Mouse (Mus musculus): ENCODE measurements around the gene Mrpl41.

Mrpl41 gene

DNA sequence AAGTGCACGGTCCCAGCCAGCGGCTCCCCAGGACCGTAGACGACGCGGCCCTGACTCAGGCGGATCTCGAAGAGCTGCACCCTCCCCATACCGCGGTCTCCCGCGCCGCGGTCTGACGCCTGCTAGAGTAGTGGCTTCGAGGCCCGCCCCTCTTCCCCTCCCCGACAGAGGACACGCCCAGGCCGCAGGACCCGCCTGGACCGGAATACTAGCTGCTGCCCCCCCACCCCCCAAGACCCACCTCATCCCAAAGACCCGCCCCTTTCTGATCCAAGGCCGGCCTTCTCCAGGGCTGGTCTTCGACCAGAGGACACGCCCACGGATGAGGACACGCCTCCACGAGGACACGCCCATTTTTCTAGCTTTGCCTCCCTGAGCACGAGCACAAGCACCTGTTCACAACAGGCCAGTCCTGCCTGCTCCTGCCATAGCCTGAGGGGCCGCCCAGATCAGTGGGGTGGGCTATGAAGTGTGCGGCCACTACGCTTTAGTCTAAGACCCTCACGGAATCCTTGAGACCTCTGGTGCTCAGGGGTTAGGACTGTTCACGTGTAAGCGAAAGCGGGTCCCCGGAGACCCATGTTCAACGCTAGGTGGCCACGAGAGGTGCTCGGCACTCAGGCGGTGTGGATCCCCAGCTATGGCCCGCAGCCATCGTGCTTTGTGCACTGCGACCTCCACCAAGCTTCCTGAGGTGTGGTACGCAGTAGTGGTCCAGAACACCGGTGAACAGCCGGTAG, 39.7 kb downstream of the Mrpl41 start, which contains the start of gene Arrdc1:
Arrdc1 (minus strand) TSS at position 196 of the 740 bp plus-strand sequence.
- peak; percentile 91 to 97 for DNase-seq (ENCODE audit: low read depth in 2 of 2, low spot score in 2 of 2)

DNA sequence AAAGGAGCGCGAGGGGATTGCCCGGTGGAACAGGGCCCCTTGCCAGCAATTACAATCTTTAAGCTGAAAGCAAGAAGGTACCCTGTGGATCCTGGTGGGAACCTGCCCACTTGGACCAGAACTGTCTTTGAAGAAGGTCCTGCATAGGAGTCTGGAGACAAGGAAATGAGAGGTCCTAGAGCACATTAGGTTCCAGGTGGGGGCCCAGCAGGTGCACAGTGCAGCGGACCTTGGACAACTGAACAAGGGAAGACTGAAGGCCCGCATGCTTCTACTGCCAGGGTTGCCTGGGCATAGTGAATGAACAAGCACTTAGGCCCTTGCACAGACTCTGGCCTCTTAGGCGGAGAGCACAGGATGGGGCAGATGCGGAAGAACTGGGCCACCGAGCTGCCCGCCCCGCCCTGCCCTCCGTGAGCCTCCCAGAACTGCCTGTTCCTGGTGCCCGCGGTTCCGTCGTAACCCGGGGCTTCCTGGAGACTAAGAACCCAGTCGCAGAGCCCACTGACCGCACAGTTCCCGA, 40.4 kb downstream of the Mrpl41 start:
- DNase-seq (ENCODE audit: low read depth in 2 of 2, low spot score in 2 of 2), result peak in 1 of 2 experiments; percentile 14

DNA sequence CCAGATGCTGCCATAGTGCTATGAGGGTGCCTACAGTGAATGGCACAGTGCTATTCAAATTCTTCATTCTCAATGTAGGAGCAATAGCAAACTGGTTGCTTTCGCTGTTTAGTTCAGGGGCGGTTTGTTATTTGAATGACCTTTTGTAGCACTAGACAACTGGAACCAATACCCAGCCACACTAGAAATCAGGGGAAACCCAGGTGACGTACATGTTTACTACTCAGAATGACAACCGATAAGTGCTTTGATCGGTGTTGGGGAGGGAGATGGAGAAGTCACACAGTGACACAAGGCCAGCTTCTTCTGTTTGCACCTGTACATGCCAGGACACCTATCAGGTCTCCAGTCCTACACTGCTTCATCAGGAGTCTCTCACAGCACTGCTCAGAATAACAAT, 45.3 kb downstream of the Mrpl41 start:
- DNase-seq (ENCODE audit: low read depth in 2 of 2, low spot score in 2 of 2), result no peak

DNA sequence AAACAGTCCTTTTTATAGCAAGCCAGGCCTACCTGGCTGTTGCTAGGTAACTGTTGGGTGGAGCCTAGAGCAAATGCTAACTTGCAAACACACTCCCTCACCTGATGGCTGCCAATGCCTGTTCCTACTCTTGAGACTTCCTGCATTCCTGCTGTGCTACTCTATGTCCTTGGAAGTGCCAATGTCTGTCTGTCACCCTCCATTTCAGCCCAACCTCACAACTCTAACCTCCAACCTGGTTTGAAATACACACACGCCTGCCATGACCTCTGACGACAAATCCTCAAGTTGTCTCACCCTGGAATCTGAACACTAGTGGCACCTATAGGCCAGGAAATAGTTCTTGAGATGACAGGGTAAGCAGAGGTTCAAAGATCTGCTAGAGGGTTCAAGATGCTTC, 45.8 kb downstream of the Mrpl41 start:
- no peak for DNase-seq (ENCODE audit: low read depth in 2 of 2, low spot score in 2 of 2)

DNA sequence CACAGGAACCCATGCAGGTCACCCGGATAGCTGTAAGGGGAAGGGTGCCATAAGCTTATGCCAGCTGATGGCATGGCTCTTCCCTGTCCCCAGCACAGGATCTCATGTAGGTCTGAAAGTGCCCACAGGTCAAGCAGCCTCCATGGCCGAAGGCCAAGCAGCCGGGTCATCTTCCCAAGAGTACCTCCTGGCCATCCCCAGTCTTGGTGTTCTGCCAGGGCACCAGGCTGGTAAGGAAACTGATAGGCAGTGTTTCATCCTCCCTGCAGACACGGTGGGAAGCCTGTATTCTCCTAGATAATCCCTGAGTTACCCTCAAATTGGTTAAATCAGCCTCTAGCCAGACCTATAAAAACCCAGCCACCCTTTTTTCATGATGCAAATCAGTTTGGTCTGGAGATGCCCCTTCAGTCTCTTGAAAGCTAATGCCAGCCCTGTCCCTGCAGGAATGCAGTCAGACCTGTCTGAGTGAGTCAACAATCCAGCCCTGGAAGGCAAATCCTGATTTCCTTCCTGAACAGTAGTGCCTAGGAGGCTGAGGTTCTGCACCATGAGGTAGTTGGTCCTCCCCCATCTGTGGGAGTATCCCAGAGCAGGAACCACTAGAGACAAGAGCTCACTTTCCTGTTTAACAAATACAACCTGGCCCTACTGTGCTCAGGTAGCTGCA, 47.0 kb downstream of the Mrpl41 start:
- DNase-seq (ENCODE audit: low read depth in 2 of 2, low spot score in 2 of 2), result no peak

DNA sequence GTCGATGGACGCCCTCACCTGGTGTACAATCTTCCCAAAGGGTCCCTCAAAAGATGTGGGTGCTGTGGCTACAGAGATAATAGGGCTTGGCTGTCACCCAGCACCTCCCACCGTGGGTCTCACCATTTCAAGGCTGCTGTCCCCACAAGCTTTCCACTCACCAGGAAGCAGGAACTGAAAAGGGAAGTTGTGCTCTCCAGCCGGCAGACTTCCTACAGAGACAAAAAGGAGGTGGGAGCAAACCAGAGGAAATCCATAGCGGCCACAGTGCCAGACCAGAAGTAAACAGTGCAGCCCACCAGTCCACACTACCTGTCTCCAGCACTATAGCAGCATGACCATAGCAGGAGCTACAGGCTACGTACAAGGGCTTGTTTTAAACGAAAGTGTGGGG, 47.9 kb downstream of the Mrpl41 start:
- no peak for DNase-seq (ENCODE audit: low read depth in 2 of 2, low spot score in 2 of 2)

DNA sequence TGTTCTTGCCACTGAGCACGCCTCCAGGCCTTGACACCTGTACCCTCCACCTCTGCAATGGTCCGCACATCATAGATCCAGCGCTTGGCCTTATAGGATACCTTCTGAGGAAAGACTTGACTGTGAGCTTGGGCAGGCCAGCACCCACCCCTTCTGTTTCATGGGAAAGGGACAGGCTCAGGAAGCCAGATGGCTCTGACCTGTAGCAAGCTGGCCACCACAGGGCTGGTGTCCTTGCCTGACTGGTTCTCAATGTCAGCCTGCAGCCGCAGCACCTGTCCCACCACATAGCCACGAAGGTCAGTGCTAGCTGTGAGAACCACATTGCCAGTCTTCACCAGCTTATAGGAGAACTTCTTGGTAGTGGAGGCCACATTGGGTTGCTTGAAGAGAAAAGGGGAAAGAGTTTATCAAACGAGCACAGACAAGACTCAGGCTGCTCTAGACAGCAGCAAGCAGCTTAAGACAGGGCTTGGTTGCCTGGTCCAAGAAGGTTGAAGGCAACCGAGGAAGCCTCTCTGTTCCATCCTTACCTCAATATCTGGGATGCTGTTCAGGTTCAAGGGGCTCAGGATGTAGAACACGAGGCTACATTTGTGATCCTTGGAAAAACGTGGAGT, 48.4 kb downstream of the Mrpl41 start:
- no peak for DNase-seq (ENCODE audit: low read depth in 2 of 2, low spot score in 2 of 2)

DNA sequence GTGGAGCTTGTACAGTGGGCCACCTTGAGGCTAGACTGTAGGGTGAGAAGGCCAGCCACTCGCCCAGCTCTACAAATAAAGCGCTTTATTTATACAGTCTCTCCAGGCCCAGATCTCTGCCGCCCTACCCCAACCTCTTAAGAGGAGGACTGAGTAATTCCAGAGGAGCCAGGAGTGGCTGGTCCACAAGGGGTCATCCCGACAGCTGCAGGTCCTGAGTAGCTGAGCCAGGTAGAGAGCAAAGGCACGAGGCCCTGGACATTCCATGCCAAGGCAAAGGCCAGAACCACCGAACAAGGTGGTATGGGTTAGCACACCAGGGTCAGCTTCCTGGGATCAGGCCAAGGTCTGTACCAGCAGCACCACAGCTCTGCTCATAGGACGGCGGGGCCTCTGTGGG, 49.6 kb downstream of the Mrpl41 start:
- DNase-seq (ENCODE audit: low read depth in 2 of 2, low spot score in 2 of 2), result no peak

Measured in CD8-positive naive resting alpha-beta T cell, adult 2 months (primary cell).